Mouse (Mus musculus): ENCODE measurements around the gene Gpx4.

GRCm38 (mm10) chr10:80070837-80071515 lies 24.0 kb downstream of the Gpx4 start:
- peak; percentile 22; the same call in 1 of the 2 replicates for TF ChIP-seq POLR2A (IDR thresholded peaks at IDR 0.05; ENCODE audit: low read depth, low read length)
- TF ChIP-seq CTCF (IDR thresholded peaks at IDR 0.05; ENCODE audit: borderline replicate concordance, insufficient read depth, low read length): no peak
